Mouse (Mus musculus): ENCODE data around the gene Zfp874b.

DNA sequence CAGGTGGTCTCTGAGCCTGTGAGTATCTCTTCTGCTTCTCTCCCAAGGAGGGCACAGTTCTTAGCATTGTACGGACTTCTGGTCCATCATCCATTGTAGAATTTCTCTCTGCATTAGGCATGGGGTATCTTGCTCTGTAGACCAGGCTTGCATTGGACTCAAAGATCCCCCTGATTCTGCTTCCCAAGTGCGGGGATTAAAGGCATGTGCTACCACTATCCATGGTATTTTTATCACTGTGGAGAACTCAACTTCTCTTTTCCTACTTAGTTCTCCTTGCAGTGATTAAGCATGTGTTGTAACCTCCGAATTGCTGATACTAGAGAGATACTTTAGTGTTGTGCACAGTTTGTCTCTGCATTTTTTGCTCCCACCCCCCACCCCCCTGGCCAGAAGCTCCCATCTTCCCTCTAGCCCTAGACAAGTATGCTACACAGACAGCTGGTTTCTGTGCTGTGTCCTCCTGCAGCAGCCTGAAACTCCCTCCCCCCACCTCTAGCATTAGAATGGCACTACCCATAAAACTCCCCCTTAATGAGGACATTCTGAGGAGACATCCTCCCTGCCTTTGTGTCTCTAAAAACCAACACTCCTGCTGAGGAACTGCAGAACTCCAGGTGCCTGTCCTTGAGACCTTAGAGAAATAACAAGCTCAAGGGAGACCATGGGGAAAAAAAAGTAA, 43.1 kb upstream of the Zfp874b start:
- no peak for TF ChIP-seq POLR2A (IDR thresholded peaks at IDR 0.05; ENCODE audit: low read depth, low read length)
- TF ChIP-seq CTCF (IDR thresholded peaks at IDR 0.05; ENCODE audit: extremely low read depth, insufficient read length, insufficient replicate concordance, low read depth, low read length) = no peak
